Mouse (Mus musculus): Measurements from ENCODE around the gene Ugdh.

DNA sequence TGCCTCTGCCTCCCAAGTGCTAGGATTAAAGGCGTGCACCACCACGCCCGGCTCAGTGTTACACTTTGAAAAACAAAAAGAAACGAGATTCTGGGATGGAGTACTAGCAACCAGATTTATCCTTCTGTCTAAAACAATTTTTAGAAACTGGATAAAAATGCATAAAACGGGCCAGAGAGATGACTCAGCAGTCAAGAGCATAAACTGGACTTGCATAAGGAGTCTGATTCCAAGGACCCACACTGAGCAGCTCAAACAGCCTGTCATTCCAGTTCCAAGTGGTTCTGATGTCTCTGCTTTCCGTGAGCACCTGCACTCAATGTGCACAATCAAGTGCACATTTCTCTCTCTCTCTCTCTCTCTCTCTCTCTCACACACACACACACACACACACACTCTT, 34.0 kb upstream of the Ugdh start:
- TF ChIP-seq TAL1 (IDR thresholded peaks at IDR 0.05; ENCODE audit: low read length): no peak
- no peak for TF ChIP-seq GATA1 (IDR thresholded peaks at IDR 0.05; ENCODE audit: low read length)

All from erythroblast, embryonic 14.5 days (primary cell).